Mouse (Mus musculus) macrophage (primary cell): ENCODE measurements around the gene Rsrc1. TPM values are rescaled to one million over a fixed set of nuclear protein-coding genes. Genes with fewer than 3 reads are reported as not detected.
A peak's percentile ranks its signal among the peaks of the same experiment; 100 is the strongest.
"Not testable (repeated sequence)": the region's sequence is repeated elsewhere in the genome, so short reads cannot be mapped to it uniquely, and the experiment has no call there.

Experiments used
- H3K27ac ChIP-seq: fragments of 350-480 bp; formaldehyde crosslinking; 2 replicates; pipeline ENCODE4 v1.9.0; 2021
- H3K36me3 ChIP-seq: fragments of 350-480 bp; formaldehyde crosslinking; 2 replicates; pipeline ENCODE4 v1.9.0; 2021; ENCODE audit errors: inconsistent target
- H3K4me3 ChIP-seq: fragments of 350-480 bp; formaldehyde crosslinking; 2 replicates; pipeline ENCODE4 v1.9.0; 2021; ENCODE audit errors: inconsistent target
- H3K79me2 ChIP-seq: fragments of 350-480 bp; formaldehyde crosslinking; 2 replicates; pipeline ENCODE4 v1.9.0; 2021; ENCODE audit errors: inconsistent target
- WGBS: methylation state at CpG from one replicate; pipeline ENCODE4 v1.1.7; 2026; ENCODE audit warnings: inconsistent platforms; ENCODE audit not compliant: missing documents; 5-methylcytosine and 5-hydroxymethylcytosine counted together
- polyA plus RNA-seq: library from polyadenylated mRNA; stranded (reverse); fragments of 250-400 nt; gene quantifications from 3 replicates; pipeline ENCODE4 v1.2.4, GENCODE M21; 2018; ENCODE audit warnings: inconsistent platforms

Rsrc1 gene
- polyA plus RNA-seq, 1 experiment from 2014 or later = 38.8 TPM

GRCm38 (mm10) chr3:66978457-66979381 lies 2.5 kb upstream of the Rsrc1 start:
- WGBS = 8% methylated on average over 42 of the region's 45 CpGs
- Histone ChIP-seq H3K79me2 (no peaks in the 10 kb centered on the region), H3K4me3 (no peak overlapping the region), H3K27ac (no peak overlapping the region), H3K36me3 (no peaks in the 10 kb centered on the region)

GRCm38 (mm10) chr3:66979491-66979890 lies 1.7 kb upstream of the Rsrc1 start:
- no peak overlapping the region for H3K27ac ChIP-seq
- 19% methylated on average over 9 of the region's 9 CpGs for WGBS
- no peak overlapping the region for H3K4me3 ChIP-seq
- H3K36me3 ChIP-seq = no peaks in the 10 kb centered on the region
- H3K79me2 ChIP-seq = no peaks in the 10 kb centered on the region

GRCm38 (mm10) chr3:66980111-66980975 lies 847 bp upstream of the Rsrc1 start:
- WGBS = 7% methylated on average over 29 of the region's 29 CpGs
- Histone ChIP-seq H3K27ac (no peak overlapping the region), H3K36me3 (no peaks in the 10 kb centered on the region), H3K4me3 (no peak overlapping the region), H3K79me2 (no peaks in the 10 kb centered on the region)

- H3K79me2 ChIP-seq = peaks cover 9% of the 10 kb centered on the region
- 1% methylated on average over 11 of the region's 15 CpGs for WGBS
- H3K27ac ChIP-seq = no peak within 1 kb of the TSS
- H3K36me3 ChIP-seq = no peaks in the 10 kb centered on the region
- peak within 1 kb of the TSS; percentile 21; the same call in 1 of the 2 replicates for H3K4me3 ChIP-seq
These were observed 516 bp downstream of the Rsrc1 start, which contains the start of gene Shox2 for GRCm38 (mm10) chr3:66981706-66982105. TSS of gene Shox2 (minus strand) at chr3:66981771.

GRCm38 (mm10) chr3:66982181-66982911 lies 1.2 kb downstream of the Rsrc1 start:
- Histone ChIP-seq H3K36me3 (no peaks in the 10 kb centered on the region), H3K27ac (no peak overlapping the region), H3K4me3 (no peak overlapping the region; the same call in 1 of the 2 replicates), H3K79me2 (peaks cover 15% of the 10 kb centered on the region)
- WGBS = 2% methylated on average over 29 of the region's 29 CpGs

GRCm38 (mm10) chr3:66983481-66983880 lies 2.3 kb downstream of the Rsrc1 start:
- H3K36me3 ChIP-seq = no peaks in the 10 kb centered on the region
- WGBS = 36% methylated on average over 3 of the region's 3 CpGs
- no peak overlapping the region for H3K4me3 ChIP-seq
- peaks cover 27% of the 10 kb centered on the region for H3K79me2 ChIP-seq
- no peak overlapping the region for H3K27ac ChIP-seq

DNA sequence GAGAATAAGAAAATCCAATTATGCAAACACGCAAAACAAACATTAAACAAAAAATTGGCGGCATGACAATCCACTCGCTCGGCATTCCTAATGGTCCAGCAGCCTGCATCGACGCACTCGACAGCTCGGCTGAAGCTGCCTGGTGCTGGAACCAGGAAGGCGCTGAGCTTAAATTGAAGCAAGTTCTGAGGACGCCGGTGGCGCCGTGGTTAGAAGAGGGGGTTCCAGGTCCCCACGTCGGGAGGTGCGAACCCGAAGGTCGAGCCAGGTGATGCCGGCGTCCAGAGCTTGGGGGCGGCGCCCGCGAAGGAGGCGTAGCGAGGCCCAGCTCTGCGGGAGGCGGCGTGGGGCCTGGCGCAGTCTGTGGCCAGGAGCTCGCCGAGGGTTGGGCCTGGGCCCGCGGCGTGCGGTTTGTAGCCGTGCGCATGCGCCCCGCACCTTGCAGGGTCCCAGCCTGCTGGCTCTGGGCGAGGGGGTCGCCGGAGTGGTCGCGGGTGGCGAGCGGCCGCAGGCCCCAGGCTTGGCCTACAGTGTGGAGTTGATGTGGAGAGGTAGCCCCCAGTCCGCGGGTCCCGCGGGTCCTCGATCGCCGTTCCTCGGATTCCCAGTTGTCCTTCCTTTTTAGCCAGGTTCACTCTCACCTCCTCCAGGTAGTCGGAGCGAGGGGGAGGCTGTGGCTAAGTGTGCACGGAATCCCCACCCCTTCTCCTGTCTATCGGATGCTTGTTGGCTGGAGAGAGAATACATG lies 4.5 kb downstream of the Rsrc1 start:
- Histone ChIP-seq H3K27ac (no peak overlapping the region), H3K4me3 (peak overlapping the region; percentile 74), H3K36me3 (no peaks in the 10 kb centered on the region), H3K79me2 (peaks cover 49% of the 10 kb centered on the region)
- under 1% methylated on average over 25 of the region's 60 CpGs for WGBS

DNA sequence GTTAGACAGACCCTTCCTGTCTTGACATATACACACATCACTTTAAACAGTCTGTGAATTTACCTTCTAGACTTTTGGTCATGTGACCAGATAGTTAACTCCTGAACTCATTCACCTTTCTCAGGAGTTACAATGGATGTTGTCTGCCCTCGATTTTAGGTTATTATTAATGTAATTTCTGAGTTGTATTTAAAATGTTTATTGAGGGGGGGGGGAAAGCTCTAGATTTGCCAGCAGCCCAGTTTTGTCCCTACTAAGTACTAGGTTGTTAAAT lies 5.0 kb downstream of the Rsrc1 start:
- no peaks in the 10 kb centered on the region for H3K36me3 ChIP-seq
- peak overlapping the region; percentile 74 for H3K4me3 ChIP-seq
- peaks cover 54% of the 10 kb centered on the region for H3K79me2 ChIP-seq
- WGBS = 20% methylated on average over 1 of the region's 1 CpGs
- no peak overlapping the region for H3K27ac ChIP-seq

DNA sequence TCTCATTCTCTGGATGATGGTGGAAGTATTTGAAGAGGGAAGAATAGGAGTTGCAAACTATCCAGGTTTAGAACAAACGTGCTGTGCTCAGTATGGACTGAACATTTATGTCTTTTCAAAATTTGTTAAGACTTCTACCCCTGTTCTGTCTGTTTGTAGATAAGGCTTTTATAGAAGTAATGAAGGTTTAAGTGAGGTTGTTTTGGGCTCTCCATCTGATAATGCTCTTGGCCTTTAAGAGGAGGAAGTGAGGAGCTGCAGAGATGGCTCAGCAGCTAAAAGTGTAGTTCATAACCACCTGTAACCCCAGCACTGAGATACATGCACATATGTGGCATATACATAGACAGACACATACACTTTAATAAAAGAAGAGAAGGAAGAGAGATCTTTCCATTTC lies 15.6 kb downstream of the Rsrc1 start:
- H3K27ac ChIP-seq = no peak overlapping the region
- WGBS = 85% methylated on average over 1 of the region's 1 CpGs
- H3K4me3 ChIP-seq = no peak overlapping the region
- peaks cover 37% of the 10 kb centered on the region for H3K36me3 ChIP-seq
- H3K79me2 ChIP-seq = peaks cover 11% of the 10 kb centered on the region

DNA sequence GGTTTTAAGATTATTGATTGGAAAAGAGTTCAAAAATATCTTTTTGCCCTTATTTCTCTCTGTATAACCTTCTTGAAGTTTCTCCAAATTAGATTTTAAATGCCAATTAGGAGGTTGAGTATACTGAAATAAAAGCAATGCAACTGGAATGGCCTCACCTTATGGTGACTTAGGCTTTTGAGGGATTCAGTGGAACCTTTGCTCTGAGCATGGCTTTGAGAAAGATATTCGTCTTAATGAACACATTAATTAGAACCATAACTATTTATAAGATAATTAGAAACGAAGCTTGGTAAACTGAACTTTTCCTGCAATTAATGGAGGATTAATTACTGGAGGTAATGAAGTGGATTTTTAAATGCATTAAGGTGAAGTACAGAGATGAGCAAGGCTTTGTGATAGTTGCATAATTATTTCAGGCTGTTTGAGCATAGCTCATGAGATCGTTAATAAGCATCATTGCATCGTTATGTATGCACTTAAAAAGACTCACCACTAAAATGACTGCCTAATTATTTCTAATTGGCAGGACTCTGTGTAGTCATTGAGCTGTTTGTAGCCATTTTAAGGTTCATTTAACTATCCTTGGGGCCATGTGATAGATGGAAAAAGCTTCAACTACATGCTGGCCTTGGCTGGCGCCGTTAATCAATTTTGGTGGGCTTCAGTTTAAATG lies 55.3 kb downstream of the Rsrc1 start:
- Histone ChIP-seq H3K36me3 (no peaks in the 10 kb centered on the region), H3K79me2 (no peaks in the 10 kb centered on the region), H3K27ac (no peak overlapping the region), H3K4me3 (no peak overlapping the region)
- 94% methylated on average over 6 of the region's 6 CpGs for WGBS

GRCm38 (mm10) chr3:67059755-67060154 lies 78.6 kb downstream of the Rsrc1 start:
- no peak overlapping the region for H3K27ac ChIP-seq
- H3K4me3 ChIP-seq = no peak overlapping the region
- H3K36me3 ChIP-seq = no peaks in the 10 kb centered on the region
- WGBS = 100% methylated on average over 2 of the region's 2 CpGs
- H3K79me2 ChIP-seq = no peaks in the 10 kb centered on the region

DNA sequence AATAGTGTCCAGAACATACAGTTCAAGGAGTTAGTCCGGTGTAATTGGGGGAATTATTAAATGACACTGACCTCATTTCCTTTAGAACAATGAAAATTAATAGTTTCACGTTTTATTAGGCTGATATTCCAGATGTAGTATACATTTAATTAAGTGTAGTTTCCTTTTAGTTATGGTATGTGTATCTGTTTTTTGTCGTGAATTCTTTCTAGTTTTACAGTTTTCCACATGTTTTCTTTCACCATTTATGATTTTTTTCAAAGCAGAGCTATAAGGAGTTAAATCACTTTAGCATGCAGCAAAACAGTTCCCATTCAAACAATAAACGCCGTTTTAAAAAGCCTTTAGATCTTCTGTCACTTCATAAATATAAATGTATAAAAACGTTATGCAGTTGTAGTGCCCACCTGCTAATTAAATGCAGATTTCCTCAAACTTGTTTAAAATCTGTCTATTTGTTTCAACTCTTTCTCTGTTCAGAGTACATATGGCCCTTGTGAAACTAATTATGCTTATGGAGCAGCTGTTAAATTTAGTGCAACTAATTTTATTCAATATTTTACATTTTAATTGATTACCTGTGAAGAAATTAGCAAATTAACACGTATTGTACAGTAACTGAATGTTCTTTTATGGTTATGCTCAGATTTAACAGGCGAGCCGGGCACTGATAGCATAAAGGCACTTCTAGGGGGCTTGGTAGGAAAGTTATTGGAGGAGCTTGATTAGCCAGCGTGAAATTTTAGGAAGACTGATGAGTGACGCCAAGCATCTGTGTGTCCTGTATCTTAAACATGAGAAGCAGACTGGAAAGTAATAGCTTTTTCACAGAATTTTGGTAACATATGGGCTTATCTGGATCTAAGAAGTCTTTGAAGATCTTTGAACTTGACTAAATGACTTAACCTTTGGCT lies 89.6 kb downstream of the Rsrc1 start:
- Histone ChIP-seq H3K79me2 (no peaks in the 10 kb centered on the region), H3K27ac (no peak overlapping the region), H3K4me3 (no peak overlapping the region), H3K36me3 (no peaks in the 10 kb centered on the region)
- 95% methylated on average over 11 of the region's 11 CpGs for WGBS

DNA sequence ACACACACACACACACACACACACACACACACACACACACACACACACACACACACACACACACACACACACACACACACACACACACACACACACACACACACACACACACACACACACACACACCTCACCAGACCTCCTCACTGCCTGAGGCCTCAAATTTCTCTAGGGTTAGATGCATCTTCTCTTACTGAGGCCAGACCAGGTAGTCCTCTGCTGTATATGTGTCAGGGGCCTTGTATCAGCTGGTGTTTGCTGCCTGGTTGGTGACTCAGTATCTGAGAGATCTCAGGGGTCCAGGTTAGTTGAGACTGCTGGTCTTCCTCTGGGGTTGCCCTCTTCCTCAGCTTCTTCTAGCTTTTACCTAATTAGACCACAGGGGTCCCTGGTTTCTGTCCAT lies 92.5 kb downstream of the Rsrc1 start:
- H3K4me3 ChIP-seq, H3K79me2 ChIP-seq, H3K27ac ChIP-seq, H3K36me3 ChIP-seq: not testable (repeated sequence)
